Mouse (Mus musculus) testis, postnatal 14 days (tissue): ENCODE measurements around the gene Fance.
"Not testable (repeated sequence)": the region's sequence is repeated elsewhere in the genome, so short reads cannot be mapped to it uniquely, and the experiment has no call there.

Experiments used
- DNase-seq: peaks from one replicate; pipeline ENCODE4 v3.0.0; 2021; ENCODE audit warnings: low spot score

The Fance gene

DNA sequence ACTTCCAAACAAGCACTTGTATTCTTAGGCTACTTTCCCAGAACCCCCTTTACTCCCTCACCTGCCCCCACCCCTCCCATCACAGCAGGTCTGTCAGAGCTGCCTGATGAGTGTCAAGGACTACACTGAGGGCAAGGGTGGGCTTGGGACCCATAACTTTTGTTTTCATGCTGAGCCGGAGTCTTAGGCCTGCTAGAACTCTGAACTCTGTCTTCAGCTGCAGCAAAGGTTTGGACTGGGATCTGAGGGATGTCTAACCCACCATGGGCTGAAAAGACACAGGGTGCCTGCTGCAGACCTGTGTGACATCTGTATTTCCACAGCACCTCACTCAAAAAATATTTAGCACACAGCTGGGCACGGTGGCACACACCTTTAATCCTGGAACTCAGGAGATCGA is 13.6 kb downstream of the Fance start:
- DNase-seq = no peak

DNA sequence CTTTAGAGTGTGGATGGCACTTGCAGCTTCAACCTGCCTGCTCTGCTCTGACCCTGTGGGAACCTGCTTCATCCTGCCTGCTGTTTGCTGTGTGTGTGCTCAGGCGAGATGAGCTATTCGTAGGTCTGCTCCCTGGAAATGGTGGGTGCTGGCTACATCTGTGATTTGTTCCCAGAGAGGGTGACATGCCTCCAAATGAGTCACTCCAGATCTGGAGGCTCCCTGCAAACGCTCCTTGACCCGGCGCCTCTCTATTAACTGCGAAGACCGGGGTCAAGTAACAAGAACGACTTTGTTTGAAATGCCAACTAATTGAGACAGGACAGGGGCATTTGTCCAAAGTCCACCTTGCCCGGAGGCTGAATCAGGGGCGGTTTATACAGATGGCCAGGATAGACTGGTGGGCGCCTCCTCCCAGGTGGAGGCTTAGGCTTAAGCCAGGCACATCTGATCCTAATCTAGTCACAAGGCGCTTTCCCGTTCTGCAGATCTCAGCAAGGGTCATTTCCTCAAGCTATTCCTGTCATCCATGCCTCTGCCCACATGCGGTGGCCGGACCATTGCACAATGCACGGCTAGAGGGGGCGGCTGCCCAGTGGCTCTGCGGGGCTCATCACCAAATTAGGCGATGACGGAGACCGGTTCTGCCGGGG is 14.5 kb downstream of the Fance start:
- no peak for DNase-seq

DNA sequence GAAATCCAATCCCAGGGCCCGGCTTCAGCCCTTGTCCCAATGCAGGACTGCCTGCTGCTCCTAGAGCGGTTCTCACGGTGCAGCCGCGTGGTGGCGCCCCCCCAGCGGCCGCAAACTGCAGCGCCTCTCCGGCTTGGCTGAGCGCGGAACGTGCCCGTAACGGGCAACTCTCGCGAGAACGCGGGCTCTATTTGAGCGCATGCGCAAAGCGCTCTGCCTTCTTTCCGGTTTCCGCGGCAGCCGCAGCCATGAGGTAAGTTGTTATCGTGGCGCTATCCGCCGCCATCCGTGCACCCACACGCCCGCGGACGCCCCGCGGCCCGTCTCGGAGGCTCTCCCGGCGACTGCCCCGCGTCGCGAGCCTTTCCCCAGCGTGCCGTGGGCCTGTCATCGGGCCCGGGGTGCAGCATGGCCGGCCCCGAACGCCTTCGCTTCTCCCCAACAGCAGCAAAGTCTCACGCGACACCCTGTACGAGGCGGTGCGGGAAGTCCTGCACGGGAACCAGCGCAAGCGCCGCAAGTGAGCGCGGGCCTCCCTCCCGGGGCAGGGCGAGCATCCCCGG is 15.1 kb downstream of the Fance start, which contains the start of gene Rpl10a:
TSS of gene Rpl10a (plus strand) at position 106 of the 563 bp plus-strand sequence.
- peak; percentile 97 for DNase-seq

DNA sequence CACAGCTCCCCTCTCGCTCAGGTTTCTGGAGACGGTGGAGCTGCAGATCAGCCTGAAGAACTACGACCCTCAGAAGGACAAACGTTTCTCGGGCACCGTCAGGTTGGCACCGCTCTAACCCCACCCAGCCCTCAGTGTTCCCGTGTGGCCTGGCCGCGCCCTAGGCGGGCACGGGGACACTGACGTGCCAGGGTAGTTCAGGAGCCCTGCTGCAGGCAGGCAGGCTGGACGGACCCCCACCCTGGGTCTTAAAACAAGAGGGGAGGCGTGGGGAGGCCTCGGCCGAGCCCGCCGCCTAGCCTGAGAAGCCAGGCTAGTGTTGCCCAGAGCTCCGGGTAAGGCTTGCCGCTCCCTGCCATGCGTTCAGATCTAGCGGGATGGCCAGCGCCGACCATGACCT is 15.6 kb downstream of the Fance start:
- no peak for DNase-seq

DNA sequence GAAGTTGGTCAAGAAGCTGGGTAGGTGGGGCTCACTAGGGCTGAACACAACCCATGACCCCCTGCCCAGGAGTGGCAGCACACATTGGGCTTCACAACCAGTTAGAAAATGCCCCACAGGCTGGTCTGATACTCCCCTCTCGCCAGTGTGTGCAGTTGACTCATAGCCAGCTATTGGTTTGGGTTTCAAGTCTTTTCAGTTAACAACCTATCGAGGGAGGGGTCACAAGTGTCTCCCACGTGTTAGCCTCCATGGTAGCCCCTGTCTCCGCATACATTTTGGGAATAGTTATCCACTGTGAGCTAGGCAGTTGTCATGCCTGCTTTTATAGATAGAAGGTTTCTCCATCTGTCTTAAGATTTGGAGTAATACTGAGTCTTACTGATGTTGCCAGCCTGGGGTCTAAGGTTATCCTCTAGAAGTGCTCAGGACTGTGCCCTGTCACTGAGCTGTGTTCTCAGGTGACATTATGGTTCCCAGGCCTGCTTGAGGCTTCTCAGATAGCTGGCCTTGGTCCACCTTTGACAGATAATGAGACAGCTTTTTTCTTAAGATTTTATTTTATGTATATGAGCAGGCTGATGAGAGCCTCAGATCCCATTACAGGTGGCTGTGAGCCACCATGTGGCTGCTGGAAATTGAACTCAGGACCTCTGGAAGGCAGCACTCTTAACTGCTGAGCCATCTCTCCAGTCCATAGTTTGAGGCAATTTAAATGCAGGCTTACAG is 16.3 kb downstream of the Fance start:
- no peak for DNase-seq

DNA sequence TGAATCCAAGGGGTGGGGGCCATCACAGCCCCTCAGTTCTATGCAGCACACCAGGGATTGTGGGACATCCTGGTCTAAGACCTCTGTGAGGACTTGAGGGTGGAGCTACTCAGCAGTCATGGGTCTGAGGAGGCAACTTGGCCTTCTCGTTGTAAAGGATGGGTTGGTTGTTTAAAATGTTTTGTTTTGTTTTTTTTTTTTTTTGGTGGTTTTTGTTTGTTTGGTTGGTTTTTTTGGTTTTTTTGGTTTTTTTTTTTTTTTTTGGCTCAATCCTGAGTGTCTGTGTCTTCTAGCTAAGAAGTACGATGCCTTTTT is 16.9 kb downstream of the Fance start:
- DNase-seq = no peak

DNA sequence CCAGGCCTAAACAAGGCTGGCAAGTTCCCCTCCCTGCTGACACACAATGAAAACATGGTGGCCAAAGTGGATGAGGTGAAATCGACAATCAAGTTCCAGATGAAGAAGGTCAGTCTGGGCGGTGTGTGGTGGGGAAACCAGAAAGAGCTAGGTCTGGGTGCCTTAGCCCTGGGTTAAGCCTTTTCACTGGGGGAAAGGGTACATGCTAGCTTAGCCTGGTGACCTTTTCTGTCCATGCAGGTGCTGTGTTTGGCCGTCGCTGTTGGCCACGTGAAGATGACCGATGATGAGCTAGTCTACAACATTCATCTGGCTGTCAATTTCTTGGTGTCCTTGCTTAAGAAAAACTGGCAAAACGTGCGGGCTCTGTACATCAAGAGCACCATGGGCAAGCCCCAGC is 17.3 kb downstream of the Fance start:
- DNase-seq = not testable (repeated sequence)

DNA sequence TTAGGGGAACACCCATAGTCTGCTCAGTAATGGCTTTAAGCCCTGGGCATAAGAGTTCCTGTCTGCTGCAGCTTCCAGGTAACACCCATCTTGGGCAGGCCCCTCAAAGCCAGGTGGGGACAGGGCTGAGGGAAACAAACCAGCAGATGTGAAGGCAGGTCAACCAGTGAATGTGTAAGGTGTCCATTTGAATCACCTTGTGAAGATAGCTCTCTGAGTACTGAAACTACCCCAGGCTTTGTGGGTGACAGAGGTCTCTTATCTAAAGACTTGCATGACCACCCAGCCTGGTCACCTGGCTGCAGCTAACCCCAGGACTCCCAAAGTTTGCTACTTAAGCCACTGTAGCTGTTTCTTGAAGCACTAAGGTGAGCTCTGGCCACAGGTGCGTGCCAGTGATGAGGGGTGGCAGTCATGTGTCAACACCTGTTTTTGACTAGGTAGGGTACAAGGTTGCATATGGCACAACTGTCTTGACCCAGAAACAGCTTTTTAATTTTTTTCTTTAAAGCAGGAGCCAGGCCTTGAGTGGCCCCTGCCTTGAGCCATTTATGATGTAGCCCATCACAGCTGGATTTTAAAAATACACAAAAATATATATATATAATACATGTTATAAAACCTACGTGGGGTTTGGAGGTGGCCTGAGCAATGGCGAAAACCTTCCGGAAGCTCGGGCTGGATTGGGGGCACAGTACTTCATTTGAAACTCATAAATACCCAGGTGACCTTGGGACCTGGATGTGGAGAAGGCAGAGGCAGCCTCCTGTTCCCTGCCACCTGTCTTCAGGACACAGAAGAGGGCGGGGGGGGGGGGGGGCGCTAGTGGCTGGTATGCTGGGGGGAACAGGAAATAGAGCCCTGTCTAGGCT is 18.2 kb downstream of the Fance start:
- DNase-seq = no peak

DNA sequence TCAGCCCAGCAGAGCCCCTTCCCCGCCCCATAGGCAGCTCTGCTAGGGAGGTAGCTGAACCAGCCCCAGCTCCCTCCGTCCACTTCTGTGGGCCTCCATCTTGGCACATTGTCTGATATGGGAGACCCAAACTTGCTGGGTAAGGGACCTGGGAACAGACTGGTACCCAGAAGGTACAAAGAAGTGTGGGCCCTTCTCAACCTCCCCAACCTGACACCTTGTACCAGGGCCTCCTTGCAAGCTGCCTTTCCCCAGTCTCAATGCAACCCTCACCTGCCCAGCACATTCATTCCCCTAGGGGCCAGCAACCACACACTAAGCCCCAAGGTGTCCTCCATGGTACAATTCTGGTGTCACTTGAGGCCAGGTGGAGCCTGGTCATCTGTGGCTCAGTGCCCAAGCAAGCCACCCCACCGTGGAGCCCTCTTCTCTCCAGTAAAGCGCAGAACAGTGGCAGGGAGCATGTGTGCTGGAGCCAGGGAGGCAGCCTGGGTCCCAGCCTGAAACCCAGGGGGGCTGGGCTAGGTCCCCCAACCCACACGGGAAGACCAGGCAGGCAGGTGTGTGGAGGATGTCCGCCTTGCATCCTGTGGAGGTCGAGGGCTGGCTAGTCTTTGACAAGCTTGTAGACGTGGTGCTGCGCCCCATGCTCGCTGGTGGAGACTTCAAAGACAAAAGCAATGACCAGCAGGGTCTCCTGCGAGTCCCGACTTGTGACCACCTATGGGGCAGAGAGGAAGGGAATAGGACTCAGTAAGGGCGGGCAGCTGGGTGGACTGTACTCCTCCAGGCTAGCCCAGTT is 19.0 kb downstream of the Fance start:
- no peak for DNase-seq

DNA sequence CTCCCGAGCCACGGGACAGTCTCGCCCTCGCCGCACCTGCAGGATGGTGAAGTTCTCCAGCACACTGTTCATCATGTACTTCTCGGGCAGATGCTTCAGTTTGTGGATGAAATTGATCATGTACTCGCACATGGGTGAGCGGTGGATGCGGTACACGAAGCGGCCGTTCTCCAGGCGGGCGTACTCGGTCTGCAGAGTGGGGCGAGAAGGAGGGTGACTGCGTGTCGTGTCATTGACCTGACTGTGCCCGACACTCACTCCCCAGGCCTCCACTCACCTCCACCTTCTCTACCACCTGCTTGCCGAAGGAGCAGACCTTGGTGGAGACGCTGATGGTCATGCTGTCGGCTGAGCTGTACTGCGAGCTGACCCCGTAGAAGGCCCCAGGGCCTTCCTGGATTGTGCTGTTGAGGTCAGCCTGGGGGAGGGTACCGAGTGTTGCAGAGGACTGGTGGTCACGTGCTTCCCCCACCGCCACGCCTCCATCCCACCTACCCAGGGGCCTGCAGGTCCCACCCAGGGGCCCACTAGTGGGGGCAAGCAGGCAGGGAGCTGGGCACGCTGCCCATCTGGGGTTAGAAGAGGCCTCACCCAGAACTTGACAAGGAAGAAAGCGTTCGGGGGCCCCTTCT is 19.7 kb downstream of the Fance start:
- DNase-seq = no peak

DNA sequence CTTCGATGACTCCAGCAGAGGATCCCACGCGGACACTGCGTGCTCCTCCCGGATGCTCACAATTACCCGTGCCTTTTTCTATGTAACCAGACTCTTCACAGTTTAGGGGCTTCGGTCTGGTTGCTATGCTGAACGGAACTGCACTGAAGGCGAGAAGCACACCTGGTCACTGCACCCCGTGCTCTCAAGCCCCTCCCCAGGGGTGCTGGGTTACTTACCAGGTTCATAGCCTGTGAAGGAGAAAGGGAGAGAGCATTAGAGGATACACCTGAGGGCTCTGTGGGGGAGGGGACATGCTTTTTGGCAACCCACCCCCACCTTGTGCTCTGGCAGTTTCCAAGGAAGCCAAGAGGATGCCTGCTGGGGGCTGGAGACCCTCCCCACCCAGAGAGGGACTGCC is 21.9 kb downstream of the Fance start:
- no peak for DNase-seq

DNA sequence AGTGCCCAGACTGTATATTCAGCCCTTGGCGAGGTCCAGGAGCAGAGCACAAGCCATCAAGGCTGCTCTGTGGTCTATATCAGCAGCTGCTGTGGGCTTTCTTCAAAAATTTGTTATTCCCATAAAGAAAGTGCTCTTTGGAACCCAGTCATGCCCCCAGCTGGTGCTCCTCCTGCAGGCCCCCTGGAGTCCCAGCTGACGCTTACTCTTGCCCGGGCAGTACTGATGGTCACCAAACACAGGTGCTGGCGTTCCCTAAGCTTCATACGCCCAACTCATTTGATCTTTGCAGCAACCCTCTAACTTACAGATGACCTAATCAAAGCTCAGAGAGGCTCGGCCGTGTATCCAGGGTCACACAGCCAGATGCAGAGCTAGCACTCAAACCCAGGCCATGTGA is 24.2 kb downstream of the Fance start:
- DNase-seq = no peak

DNA sequence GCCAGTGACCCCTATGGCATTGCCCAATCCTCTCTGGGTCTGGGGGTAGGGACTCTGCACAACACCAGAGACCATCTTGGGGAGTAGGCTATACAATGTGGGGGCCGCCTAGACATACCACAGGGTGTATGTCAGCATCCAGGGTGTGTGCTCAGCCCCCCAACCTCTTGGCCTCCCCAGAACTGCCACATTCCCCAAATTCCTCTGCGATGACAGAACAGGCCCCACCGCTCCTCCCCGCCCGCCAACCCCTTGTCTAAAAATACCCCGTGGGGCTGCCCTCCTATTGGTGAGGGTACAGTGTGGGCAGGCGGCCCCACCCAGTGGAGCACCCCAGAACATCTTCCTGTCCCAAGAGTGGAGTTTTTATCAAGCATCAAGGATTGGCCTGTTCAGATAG is 27.3 kb downstream of the Fance start:
- no peak for DNase-seq

DNA sequence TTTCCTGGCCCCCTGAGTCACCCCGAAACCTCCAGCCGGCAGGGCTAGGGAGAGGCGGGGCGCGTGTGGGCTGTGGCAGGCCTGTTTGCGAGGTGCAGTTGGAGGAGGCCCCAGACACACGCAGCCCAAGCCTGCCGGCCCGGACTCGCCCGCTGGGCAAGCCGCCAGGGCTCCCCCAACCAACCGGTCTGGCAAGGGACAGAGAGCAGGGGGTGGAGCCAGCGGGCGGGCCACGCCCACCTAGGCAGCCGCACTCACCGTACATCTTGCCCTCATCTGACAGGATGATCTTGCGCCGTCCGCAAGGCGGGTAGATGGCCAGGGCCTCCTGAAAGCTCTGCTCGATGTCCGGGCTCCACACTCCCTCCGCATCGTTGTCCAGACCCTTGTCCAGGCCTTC is 27.8 kb downstream of the Fance start:
- peak; percentile 82 for DNase-seq

DNA sequence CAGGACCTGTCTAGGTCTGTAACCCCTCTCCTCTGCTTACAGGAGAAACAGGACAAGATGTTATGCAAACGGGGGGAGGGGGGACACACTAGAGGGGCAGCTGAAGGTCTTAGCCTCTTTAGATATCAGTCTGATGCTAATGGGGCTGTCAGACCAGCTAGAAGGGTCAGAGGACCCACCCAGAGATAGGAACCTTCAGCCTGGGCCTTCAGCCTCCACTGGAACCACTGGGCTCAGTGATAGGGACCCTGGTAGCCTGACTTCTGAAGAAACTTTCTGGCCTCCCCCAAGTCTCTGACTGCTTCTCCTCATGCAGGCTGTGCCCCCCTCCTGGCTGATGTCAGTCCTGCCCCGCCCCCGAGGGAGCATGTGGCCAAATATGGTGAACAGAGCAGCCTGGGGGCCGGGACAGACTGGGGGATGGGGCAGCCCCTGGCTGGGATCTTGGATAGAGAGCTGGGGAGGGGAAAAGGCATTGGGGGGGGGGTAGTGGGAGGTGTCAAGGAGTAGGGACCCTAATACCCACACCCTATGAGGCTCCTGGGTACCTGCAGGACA is 30.8 kb downstream of the Fance start:
- DNase-seq = no peak

DNA sequence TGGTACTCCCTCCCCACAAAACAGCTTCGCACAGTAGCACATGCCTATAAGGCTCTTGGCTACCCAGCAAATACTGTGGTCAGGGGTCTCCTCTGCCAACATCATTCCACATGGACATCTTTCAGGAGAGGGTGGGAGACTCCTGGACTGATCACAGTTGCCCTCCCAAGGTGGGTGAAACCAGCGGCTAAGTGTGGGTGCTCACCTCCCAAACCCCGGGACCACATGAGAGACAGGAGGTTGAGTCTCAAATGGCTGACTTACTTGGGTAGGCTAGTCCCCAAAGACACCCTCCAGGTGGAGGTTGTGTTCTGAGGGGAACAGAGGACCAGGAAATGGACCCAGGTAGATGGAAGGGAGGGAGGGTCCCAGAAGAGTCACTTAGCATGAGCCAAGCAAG is 31.4 kb downstream of the Fance start:
- no peak for DNase-seq

DNA sequence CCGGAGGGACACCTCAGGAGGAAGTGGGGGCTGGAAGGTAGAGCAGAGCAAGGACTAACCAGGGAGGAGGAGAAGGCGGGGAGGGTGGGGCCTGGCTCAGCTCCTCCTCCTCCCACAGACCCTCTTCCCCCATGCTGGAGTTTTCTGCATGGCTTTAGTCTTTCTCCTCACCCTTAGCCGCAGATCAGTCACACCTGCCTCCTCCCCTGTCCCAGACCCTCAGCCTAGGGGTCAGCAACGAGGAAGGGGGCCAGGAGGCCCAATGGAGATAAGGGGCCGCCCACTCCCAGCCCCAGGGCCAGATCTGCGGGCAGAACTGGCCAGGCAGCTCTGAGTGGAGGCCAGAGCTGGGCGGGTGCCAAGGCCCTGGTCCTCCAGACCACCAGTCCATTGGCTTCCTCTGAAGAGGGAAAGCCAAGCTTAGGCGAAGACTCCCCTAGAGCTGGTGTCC is 32.0 kb downstream of the Fance start:
- DNase-seq = no peak

DNA sequence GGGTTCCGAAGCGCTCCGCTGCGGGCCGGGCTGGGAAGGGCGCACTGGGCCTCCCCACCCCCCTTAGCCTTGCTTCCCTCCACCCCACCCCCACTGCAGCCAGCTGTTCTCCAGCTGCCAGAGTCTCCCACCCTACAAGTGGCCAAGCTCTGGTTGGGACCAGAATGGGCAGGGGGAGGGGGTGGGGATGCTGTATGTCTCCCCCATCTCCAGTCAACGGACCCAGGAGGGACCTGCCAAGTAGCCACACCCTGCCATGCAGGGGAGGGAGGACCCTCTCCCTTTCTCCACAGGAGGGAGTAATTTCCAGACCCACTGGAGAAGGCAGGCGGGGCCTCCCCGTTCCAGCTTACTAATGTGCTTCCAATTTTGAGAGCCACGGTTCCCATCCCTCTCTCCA is 32.6 kb downstream of the Fance start:
- DNase-seq = no peak

DNA sequence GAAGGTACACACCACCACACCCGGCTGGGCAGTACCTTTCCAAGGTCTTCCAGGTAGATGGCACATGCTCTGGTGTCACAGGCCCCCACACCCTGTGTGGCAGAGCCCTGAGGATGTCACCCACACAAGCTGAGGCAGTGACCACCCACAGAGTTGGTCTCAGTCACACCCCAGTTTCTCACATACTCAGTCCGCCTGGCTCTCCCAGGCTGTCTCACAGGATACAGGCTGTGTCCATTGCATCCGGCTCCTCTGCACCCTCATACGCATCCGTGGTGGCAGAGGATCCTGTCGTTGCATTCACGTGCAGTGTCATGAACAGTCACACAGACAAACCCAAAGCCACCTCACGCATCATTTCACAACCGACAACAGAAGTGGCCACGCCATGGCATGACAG is 34.0 kb downstream of the Fance start:
- no peak for DNase-seq

DNA sequence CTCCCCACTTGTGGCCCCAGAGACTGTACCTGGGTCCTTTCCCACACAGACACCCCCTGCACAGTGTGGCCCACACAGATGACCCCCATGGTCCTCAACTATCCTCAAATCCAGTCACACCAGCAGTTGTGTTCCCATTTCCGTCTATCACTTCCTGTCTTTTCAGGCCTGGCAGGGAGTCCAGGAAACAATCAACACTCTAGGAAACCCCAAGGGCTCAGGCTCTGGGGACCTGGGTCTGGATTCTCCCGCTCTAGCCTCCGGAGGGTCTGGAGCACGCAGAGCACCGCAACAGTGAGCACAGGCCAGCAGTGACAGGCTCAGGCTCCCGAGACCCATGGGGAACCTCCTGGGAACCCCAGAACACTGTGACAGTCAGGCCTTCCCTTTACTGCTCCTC is 34.9 kb downstream of the Fance start:
- no peak for DNase-seq

DNA sequence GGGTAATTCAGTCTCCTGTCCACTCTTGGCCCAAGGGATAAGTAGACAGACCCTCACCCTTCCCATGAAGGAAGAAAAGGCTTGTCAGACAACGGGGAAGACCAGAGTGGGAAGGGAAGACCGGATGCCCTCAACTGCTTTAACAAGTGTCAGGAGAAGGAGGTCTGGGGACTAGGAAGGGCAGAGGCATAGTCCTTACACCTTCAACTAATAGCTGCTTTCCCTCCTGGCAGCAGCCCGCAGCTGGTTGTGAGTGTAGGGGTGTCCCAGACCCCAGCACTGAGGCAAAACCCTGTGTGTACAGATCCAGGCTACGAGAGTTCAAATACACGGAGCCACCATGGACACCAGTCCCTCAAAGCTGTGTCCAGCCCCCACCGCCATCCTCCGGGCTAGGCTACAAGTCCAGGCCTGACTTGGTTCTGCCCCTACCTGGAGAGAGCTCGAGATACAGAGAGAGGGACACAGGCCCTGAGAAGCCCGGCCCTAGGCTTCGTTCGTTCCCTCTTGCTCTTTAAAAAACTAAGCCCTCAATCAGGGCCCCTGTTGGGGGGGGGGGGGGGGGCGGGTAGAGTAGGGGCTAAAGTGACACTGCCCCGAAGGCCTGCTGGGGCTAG is 36.1 kb downstream of the Fance start:
- DNase-seq = no peak
